15 mouse cellular contexts compared by ENCODE assay signal in the genomic region with DNA sequence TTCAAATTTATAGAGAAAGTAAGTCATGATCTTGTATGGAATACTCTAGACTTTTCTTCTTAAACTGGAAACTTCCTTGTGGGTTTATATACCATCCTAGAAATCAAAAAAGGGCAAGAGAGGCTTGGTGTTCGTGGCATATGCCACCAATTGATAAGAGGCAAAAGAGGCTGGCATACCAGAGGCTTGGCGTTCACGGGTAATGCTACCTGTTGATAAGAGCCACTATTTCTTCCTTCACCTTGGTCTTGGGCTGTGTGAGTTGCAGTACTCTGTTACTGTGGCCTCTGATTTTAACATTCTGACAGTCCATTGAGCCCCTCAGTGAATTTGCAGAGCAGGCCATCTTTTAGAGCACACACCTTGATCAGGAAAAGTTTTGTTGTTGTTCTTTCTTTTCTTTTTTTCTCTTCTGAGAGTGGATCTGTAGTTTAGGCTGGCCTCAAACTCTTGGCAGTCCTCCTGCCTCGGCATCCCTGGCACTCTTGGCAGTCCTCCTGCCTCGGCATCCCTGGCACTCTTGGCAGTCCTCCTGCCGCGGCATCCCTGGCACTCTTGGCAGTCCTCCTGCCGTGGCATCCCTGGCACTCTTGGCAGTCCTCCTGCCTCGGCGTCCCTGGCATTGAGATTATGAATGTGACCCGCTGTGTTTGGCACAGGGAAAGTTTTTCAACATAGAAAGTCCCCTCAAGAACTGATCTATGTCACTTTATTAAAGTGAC. TPM values are rescaled to one million over a fixed set of nuclear protein-coding genes. Genes with fewer than 3 reads are reported as not detected.
DNase-seq lines count a peak whose midpoint lies in the region; ATAC-seq and TF ChIP-seq lines count a peak whose summit lies in the region.
"Had no signal": no experiment of that assay in that cellular context is flagged by ENCODE, and none has a peak within 500 bp of the region (broad histone marks: within the 10 kb centered on the region; RNA-seq: fewer than 3 reads in every experiment).

No protein-coding gene starts in this region.

- H3K4me3 ChIP-seq in bone marrow, adult 2 months (replicated peaks; ENCODE audit: control insufficient read depth, low read depth, low read length): no peak overlapping the region
- H3K4me3 ChIP-seq: embryonic facial prominence, embryonic 12.5 days; heart, embryonic 12.5 days had no signal

- H3K27ac ChIP-seq in bone marrow, adult 2 months (ENCODE audit: control insufficient read depth, insufficient read depth, low read depth, low read length, poor library complexity): peak overlapping the region; percentile 91
- H3K27ac ChIP-seq: embryonic facial prominence, embryonic 12.5 days had no signal

- WGBS in bone marrow, adult 2 months: 68% methylated on average over 11 of the region's 11 CpGs

- peaks cover 1% of the 10 kb centered on the region for H3K4me1 ChIP-seq in bone marrow, adult 2 months (ENCODE audit: control insufficient read depth, insufficient read depth, low read length)
- H3K4me1 ChIP-seq: embryonic facial prominence, embryonic 12.5 days had no signal

- TF ChIP-seq POLR2A in bone marrow, adult 2 months (IDR thresholded peaks at IDR 0.05; ENCODE audit: borderline replicate concordance, control insufficient read depth, low read depth, low read length): no peak

- peak; percentile 46 to 60; a peak in 2 of 4 replicates for ATAC-seq in hematopoietic stem cell, adult 5-6 weeks (replicated peaks in 1 of 2; ENCODE audit: insufficient read depth in 1 of 2, low FRiP score in 2 of 2, low TSS enrichment in 1 of 2, low read depth in 1 of 2, poor library complexity in 2 of 2, severe bottlenecking in 2 of 2)
- peak; percentile 93 for ATAC-seq in megakaryocyte progenitor cell, adult 5-6 weeks (replicated peaks; ENCODE audit: poor library complexity)
- ATAC-seq: activated CD4-positive, CD25-positive, alpha-beta regulatory T cell, adult 4 months; forebrain, embryonic 14.5 days had no signal

- TF ChIP-seq CTCF in bone marrow, adult 2 months (IDR thresholded peaks at IDR 0.05; ENCODE audit: control insufficient read depth, insufficient read depth, low read length): no peak

- peak; percentile 24 for DNase-seq in cerebellum, adult 9-10 months
- no peak for DNase-seq in cerebellum, postnatal 4 days (ENCODE audit: low spot score in 2 of 2)
- no peak for DNase-seq in lung, postnatal 36 days
- no peak for DNase-seq in testis, postnatal 14 days (ENCODE audit: low spot score)
- DNase-seq: gastrocnemius, postnatal 14 days; kidney, adult 18-20 months; lung, embryonic 14.5 days; right cerebral cortex, postnatal 4 days had no signal

RNA-seq across cellular contexts. Expression of gene Elk4, which starts 19.7 kb away (rescaled TPM):
- 73.2 and 91.1 TPM in 2 replicates for polyA plus RNA-seq in bone marrow, adult 2 months (2011; ENCODE audit: insufficient read depth, insufficient read length, low replicate concordance, missing spikeins)
- total RNA-seq in hematopoietic stem cell, adult 5-6 weeks (2017): 118 and 147 TPM in 2 replicates
- 87.7 and 98.6 TPM in 2 replicates for total RNA-seq in megakaryocyte progenitor cell, adult 5-6 weeks (2015)
- total RNA-seq in megakaryocyte progenitor cell, adult 5-6 weeks (2017): 44.3 and 73.1 TPM in 2 replicates

RNA-seq across cellular contexts. Expression of gene Mfsd4a, which starts 40.8 kb away (rescaled TPM):
- not detected in 2 replicates for polyA plus RNA-seq in bone marrow, adult 2 months (2011; ENCODE audit: insufficient read depth, insufficient read length, low replicate concordance, missing spikeins)
- 0.79 and 2.9 TPM in 2 replicates for total RNA-seq in hematopoietic stem cell, adult 5-6 weeks (2017)
- 0.52 TPM in 1 of 2 replicates, not detected in the other for total RNA-seq in megakaryocyte progenitor cell, adult 5-6 weeks (2015)
- total RNA-seq in megakaryocyte progenitor cell, adult 5-6 weeks (2017): 0.20 and 0.25 TPM in 2 replicates
